Mouse (Mus musculus) MEL (cell line): Measurements from ENCODE around the gene C1s1.
"Not testable (repeated sequence)": the region's sequence is repeated elsewhere in the genome, so short reads cannot be mapped to it uniquely, and the experiment has no call there.

Experiments
- BHLHE40 ChIP-seq: IDR thresholded peaks from 2 replicates; pipeline ENCODE4 v1.6.1; 2012; ENCODE audit warnings: low read depth, mild to moderate bottlenecking, inconsistent platforms, low read length, improper control_type of control experiment, borderline replicate concordance
- CTCF ChIP-seq, 3 experiments: IDR thresholded peaks in 2 of 3; conservative IDR thresholded peaks in 1 of 3; 2 replicates each; pipeline ENCODE4 v1.5.1; 2011 to 2012; ENCODE audit warnings: low read length in 3 of 3, low read depth in 2 of 3, mild to moderate bottlenecking in 2 of 3, improper control_type of control experiment in 1 of 3, inconsistent platforms in 1 of 3, mixed read lengths in 1 of 3, moderate library complexity in 1 of 3; ENCODE audit not compliant: control insufficient read depth in 1 of 3, insufficient read depth in 1 of 3, poor library complexity in 1 of 3, severe bottlenecking in 1 of 3
- ELF1 ChIP-seq: IDR thresholded peaks from 2 replicates; pipeline ENCODE4 v1.6.1; 2014; ENCODE audit warnings: low read depth, mild to moderate bottlenecking, inconsistent platforms, low read length, improper control_type of control experiment, moderate library complexity
- GATA1 ChIP-seq: IDR thresholded peaks from 2 replicates; pipeline ENCODE4 v1.6.1; 2011; ENCODE audit warnings: low read depth, low read length, improper control_type of control experiment
- HCFC1 ChIP-seq: IDR thresholded peaks from 2 replicates; pipeline ENCODE4 v1.6.1; 2012; ENCODE audit warnings: low read depth, mild to moderate bottlenecking, inconsistent platforms, low read length, improper control_type of control experiment, moderate library complexity
- MAZ ChIP-seq: IDR thresholded peaks from 2 replicates; pipeline ENCODE4 v1.6.1; 2012; ENCODE audit warnings: low read depth, mild to moderate bottlenecking, inconsistent platforms, low read length, improper control_type of control experiment
- POLR2A ChIP-seq, 2 experiments: IDR thresholded peaks; 2 replicates each; pipeline ENCODE4 v1.6.1; 2011 to 2012; ENCODE audit warnings: low read length in 2 of 2, mild to moderate bottlenecking in 2 of 2, control low read depth in 1 of 2, improper control_type of control experiment in 1 of 2, low read depth in 1 of 2, moderate library complexity in 1 of 2; ENCODE audit not compliant: control insufficient read depth in 1 of 2, insufficient read depth in 1 of 2, poor library complexity in 1 of 2
- POLR2AphosphoS5 ChIP-seq: IDR thresholded peaks from 2 replicates; pipeline ENCODE4 v1.6.1; 2012; ENCODE audit warnings: low read depth, borderline replicate concordance, mild to moderate bottlenecking, inconsistent platforms, low read length, moderate library complexity, mixed read lengths
- RAD21 ChIP-seq: IDR thresholded peaks from 2 replicates; pipeline ENCODE4 v1.6.1; 2011; ENCODE audit warnings: mild to moderate bottlenecking, low read depth, low read length, improper control_type of control experiment
- SIN3A ChIP-seq: IDR thresholded peaks from 2 replicates; pipeline ENCODE4 v1.6.1; 2012; ENCODE audit warnings: low read length, improper control_type of control experiment, inconsistent platforms
- TBP ChIP-seq: IDR thresholded peaks from 2 replicates; pipeline ENCODE4 v1.8.0; 2011; ENCODE audit warnings: low read depth, low read length, improper control_type of control experiment

- TF ChIP-seq ELF1; POLR2AphosphoS5; SIN3A; POLR2A (IDR thresholded peaks at IDR 0.05; ENCODE audit: control insufficient read depth in 1 of 2, insufficient read depth in 1 of 2, low read depth in 1 of 2, low read length in 2 of 2, poor library complexity in 1 of 2); CTCF (IDR thresholded peaks at IDR 0.05 in 2 of 3, conservative IDR thresholded peaks at IDR 0.05 in 1 of 3; ENCODE audit: control insufficient read depth in 1 of 3, insufficient read depth in 1 of 3, low read depth in 2 of 3, low read length in 3 of 3, poor library complexity in 1 of 3, severe bottlenecking in 1 of 3); RAD21; GATA1; TBP; BHLHE40; HCFC1; MAZ: not testable (repeated sequence)
Observed at GRCm38 (mm10) chr6:124561156-124561555, 19.0 kb upstream of the C1s1 start.
